Mouse (Mus musculus) gastrocnemius, adult 18-20 months (tissue): ENCODE measurements around the gene Gpsm3. TPM values are rescaled to one million over a fixed set of nuclear protein-coding genes. Genes with fewer than 3 reads are reported as not detected.

Experiments used
- DNase-seq: peaks from one replicate; pipeline ENCODE4 v3.0.0; 2021; ENCODE audit warnings: low spot score
- total RNA-seq, 2 experiments: library from RNA; stranded (reverse); gene quantifications; 2 replicates each; pipeline ENCODE4 v1.2.3; 2021

The Gpsm3 gene
- total RNA-seq, 2 experiments from 2014 or later, result 1.2 to 1.5 TPM

DNA sequence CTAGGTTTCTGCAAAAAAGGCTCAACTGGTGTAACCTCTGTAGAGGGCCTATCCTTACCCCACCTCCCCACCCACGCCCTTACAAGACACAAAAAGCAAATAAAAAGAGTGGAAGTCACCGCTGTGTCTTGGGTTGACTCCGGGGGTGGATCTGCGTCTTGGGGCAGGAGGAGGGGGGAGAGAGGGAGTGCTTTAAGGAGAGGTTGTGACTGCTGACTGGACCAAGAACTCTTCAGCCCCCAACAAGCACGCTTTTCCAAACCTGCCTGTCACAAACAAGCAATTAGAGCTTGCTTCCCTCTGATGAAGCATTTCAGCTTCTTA lies 39.0 kb downstream of the Gpsm3 start:
- no peak for DNase-seq

- DNase-seq, result no peak
These were observed 39.7 kb downstream of the Gpsm3 start, which contains the start of gene Prrt1 for GRCm38 (mm10) chr17:34629221-34629751. TSS of gene Prrt1 (plus strand) at chr17:34629533.

GRCm38 (mm10) chr17:34629796-34630603 lies 40.4 kb downstream of the Gpsm3 start:
- no peak for DNase-seq

DNA sequence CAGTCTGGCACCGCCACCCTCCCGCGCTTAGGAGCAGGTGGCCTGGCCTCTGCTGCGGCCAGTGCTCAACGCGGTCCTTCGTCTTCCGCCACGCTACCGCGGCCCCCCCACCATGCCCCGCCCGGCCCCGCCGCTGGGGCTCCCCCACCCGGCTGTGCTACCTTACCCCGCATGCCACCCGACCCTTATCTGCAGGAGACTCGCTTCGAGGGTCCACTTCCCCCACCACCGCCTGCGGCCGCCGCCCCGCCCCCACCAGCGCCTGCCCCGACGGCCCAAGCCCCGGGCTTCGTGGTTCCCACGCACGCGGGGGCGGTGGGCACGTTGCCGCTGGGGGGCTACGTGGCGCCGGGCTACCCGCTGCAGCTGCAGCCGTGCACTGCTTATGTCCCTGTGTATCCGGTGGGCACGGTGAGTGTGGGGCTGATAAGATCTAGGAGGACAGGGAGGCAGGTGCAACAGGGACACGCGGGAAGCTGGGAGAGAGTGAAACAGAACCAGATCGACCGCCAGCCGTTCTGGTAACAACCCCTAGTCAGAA lies 41.2 kb downstream of the Gpsm3 start:
- DNase-seq, result no peak

DNA sequence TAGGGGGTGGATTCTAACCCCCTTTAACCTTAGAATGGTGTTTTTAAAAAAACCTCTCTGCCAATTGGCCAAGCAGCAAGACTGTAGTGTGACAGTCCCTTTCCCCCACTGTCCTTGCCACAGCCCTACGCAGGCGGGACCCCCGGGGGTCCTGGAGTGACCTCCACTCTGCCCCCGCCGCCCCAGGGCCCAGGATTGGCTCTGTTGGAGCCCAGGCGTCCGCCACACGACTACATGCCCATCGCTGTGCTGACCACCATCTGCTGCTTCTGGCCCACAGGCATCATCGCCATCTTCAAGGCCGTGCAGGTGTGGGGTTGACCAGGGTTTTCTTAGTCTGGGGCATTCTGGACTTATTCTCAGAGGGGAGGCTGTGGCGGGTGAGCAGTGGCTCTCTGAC lies 42.0 kb downstream of the Gpsm3 start:
- no peak for DNase-seq

DNA sequence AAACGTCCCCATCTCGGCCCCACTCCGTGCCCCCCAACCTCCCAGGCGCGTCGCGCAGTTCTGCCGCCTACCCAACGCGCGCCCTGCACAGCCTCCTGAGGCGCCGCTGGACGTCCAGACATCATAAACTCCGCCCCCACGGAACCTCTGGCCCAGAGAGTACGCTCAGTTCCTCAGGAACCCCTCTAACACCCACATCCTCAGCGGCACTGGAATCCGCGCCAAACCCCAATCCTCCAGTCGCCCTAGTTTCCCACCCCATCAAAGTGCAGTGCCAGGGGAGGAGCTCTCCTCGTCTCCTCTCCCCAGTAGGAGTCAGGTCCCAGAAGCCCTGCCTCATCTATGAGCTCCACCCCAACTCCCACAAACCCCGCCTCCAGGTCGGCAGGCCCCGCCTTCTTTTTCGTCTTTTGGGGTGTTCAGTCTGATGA lies 42.7 kb downstream of the Gpsm3 start:
- DNase-seq, result peak; percentile 81

- DNase-seq, result no peak
These were observed 46.1 kb downstream of the Gpsm3 start for GRCm38 (mm10) chr17:34635671-34636070.

- no peak for DNase-seq
These were observed 47.9 kb downstream of the Gpsm3 start for GRCm38 (mm10) chr17:34637459-34637858.

GRCm38 (mm10) chr17:34639461-34640255 lies 50.1 kb downstream of the Gpsm3 start:
- no peak for DNase-seq

- no peak for DNase-seq
These were observed 51.4 kb downstream of the Gpsm3 start for GRCm38 (mm10) chr17:34640778-34641601.

Other genes starting within 250 kb of the Gpsm3 start
- under 1 TPM; 0.14 to 0.33 TPM for gene Btnl2, start 235.0 kb upstream of the Gpsm3 start, total RNA-seq
- not detected for gene Btnl1, start 212.7 kb upstream of the Gpsm3 start, total RNA-seq
- gene BC051142, start 191.0 kb upstream of the Gpsm3 start, total RNA-seq, result not detected
- gene Btnl4, start 112.5 kb upstream of the Gpsm3 start, total RNA-seq, result not detected
- gene Btnl6, start 72.5 kb upstream of the Gpsm3 start, total RNA-seq, result not detected
- gene Notch4, start 25.5 kb upstream of the Gpsm3 start, total RNA-seq, result 1 to 10 TPM; 8.0 to 8.9 TPM
- gene Pbx2, start 1.5 kb downstream of the Gpsm3 start, total RNA-seq, result 10 to 100 TPM; 12.0 to 12.2 TPM
- gene Ager, start 8.1 kb downstream of the Gpsm3 start, total RNA-seq, result not detected
- gene Rnf5, start 13.9 kb downstream of the Gpsm3 start, total RNA-seq, result 10 to 100 TPM; 22.0 to 22.1 TPM
- gene Agpat1, start 14.5 kb downstream of the Gpsm3 start, total RNA-seq, result 10 to 100 TPM; 81.6 to 87.7 TPM
- 1 to 10 TPM; 1.6 to 3.3 TPM for gene Egfl8, start 26.2 kb downstream of the Gpsm3 start, total RNA-seq
- gene Ppt2, start 38.7 kb downstream of the Gpsm3 start, total RNA-seq, result 10 to 100 TPM; 36.0 to 38.3 TPM
- gene Prrt1, start 39.7 kb downstream of the Gpsm3 start, total RNA-seq, result under 1 TPM; 0.30 to 0.38 TPM
- gene Fkbpl, start 55.0 kb downstream of the Gpsm3 start, total RNA-seq, result 1 to 10 TPM; 5.7 to 6.0 TPM
- gene Atf6b, start 57.3 kb downstream of the Gpsm3 start, total RNA-seq, result 1 to 10 TPM; 5.9 to 7.9 TPM
- gene Tnxb, start 80.7 kb downstream of the Gpsm3 start, total RNA-seq, result 10 to 100 TPM; 28.3 to 32.8 TPM
- gene C4b, start 154.1 kb downstream of the Gpsm3 start, total RNA-seq, result 10 to 100 TPM in 1 of 2 experiments, 1 to 10 TPM in 1; 4.3 to 11.7 TPM
- gene Cyp21a1, start 214.8 kb downstream of the Gpsm3 start, total RNA-seq, result under 1 TPM in 1 of 2 experiments, not detected in 1; 0.21 TPM
- 1 to 10 TPM; 6.6 to 7.6 TPM for gene Stk19, start 247.1 kb downstream of the Gpsm3 start, total RNA-seq
- 1 to 10 TPM; 8.3 to 8.8 TPM for gene Dxo, start 247.2 kb downstream of the Gpsm3 start, total RNA-seq